Mouse (Mus musculus) forebrain, embryonic 15.5 days (tissue): ENCODE measurements at regions not wholly inside any gene's neighbourhood (a gene's known extent, or its start where the extent isn't known, plus 50 kb on each side); places are given as distances from the start of the nearest gene placed in this dataset.

ENCODE experiments used
- ATAC-seq: fragments of 200-750 bp; cut with Nextera tagmentation; replicated peaks from 2 replicates; pipeline ENCODE4 v1.8.0; 2017; ENCODE audit warnings: mild to moderate bottlenecking, moderate TSS enrichment, moderate library complexity
- H3K27ac ChIP-seq: fragments of 300-500 bp; sonication (generic); replicated peaks from 2 replicates; pipeline ENCODE4 v1.5.1; 2015; ENCODE audit warnings: mild to moderate bottlenecking, inconsistent platforms
- H3K27me3 ChIP-seq: fragments of 300-500 bp; sonication (generic); 2 replicates; pipeline ENCODE4 v1.6.1; 2015; ENCODE audit warnings: inconsistent platforms
- H3K36me3 ChIP-seq: fragments of 300-500 bp; sonication (generic); 2 replicates; pipeline ENCODE4 v1.6.1; 2015; ENCODE audit warnings: mild to moderate bottlenecking, inconsistent platforms
- H3K4me1 ChIP-seq: fragments of 300-500 bp; sonication (generic); 2 replicates; pipeline ENCODE4 v1.6.1; 2015; ENCODE audit warnings: inconsistent platforms
- H3K4me2 ChIP-seq: fragments of 300-500 bp; sonication (generic); replicated peaks from 2 replicates; pipeline ENCODE4 v1.6.1; 2015; ENCODE audit warnings: mild to moderate bottlenecking, inconsistent platforms
- H3K4me3 ChIP-seq: fragments of 300-500 bp; sonication (generic); 2 replicates; pipeline ENCODE4 v1.5.1; 2015; ENCODE audit warnings: mild to moderate bottlenecking, inconsistent platforms
- H3K9ac ChIP-seq: fragments of 300-500 bp; sonication (generic); replicated peaks from 2 replicates; pipeline ENCODE4 v1.6.1; 2015; ENCODE audit warnings: mild to moderate bottlenecking, inconsistent platforms
- H3K9me3 ChIP-seq: fragments of 300-500 bp; sonication (generic); 2 replicates; pipeline ENCODE4 v1.6.1; 2016; ENCODE audit warnings: inconsistent platforms
- WGBS: fragments of 180-500 bp; shearing (Covaris S2); methylation state at CpG from one replicate; pipeline ENCODE4 v1.1.7; 2015; ENCODE audit warnings: mixed read lengths; 5-methylcytosine and 5-hydroxymethylcytosine counted together

DNA sequence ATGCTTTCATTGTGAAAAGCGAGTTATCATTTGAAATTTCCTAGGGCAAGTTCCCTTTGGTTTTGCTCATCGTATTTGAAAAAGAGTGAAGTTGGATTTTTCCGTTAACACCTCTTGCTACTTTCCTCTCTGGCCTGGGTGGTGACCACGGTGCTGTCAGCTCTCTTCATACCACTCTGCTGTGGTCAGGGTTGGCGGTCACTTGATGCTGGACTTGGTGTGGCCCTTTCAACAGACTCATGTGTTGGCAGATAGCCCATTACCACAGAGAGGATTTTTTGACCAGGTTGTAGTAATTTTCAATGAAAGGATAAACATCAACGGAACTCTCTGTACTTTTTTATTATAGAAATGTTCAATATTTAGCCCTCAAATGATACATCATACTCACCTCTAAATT is 354.3 kb upstream of the Pik3r1 start:
- no peak for ATAC-seq
- Histone ChIP-seq H3K27me3 (no peaks in the 10 kb centered on the region), H3K4me3 (no peak overlapping the region), H3K27ac (no peak overlapping the region), H3K4me2 (no peak overlapping the region), H3K4me1 (no peaks in the 10 kb centered on the region), H3K36me3 (no peaks in the 10 kb centered on the region), H3K9me3 (no peaks in the 10 kb centered on the region), H3K9ac (no peak overlapping the region)
- 95% methylated on average over 6 of the region's 6 CpGs for WGBS

- WGBS, result 86% methylated on average over 4 of the region's 4 CpGs
- Histone ChIP-seq H3K36me3 (no peaks in the 10 kb centered on the region), H3K4me2 (no peak overlapping the region), H3K9ac (no peak overlapping the region), H3K9me3 (no peaks in the 10 kb centered on the region), H3K27ac (no peak overlapping the region), H3K4me3 (no peak overlapping the region), H3K27me3 (no peaks in the 10 kb centered on the region), H3K4me1 (peaks cover 4% of the 10 kb centered on the region; the same call in 1 of the 2 replicates)
- no peak for ATAC-seq
Measured at GRCm38 (mm10) chr13:102127933-102128430, 360.0 kb upstream of the Pik3r1 start.

GRCm38 (mm10) chr13:102131459-102131858 is 363.4 kb upstream of the Pik3r1 start:
- no peak overlapping the region for H3K27ac ChIP-seq
- H3K4me2 ChIP-seq, result no peak overlapping the region
- no peak overlapping the region for H3K4me3 ChIP-seq
- no peak for ATAC-seq
- H3K36me3 ChIP-seq, result no peaks in the 10 kb centered on the region
- H3K27me3 ChIP-seq, result no peaks in the 10 kb centered on the region
- peaks cover 4% of the 10 kb centered on the region; the same call in 1 of the 2 replicates for H3K4me1 ChIP-seq
- no peaks in the 10 kb centered on the region for H3K9me3 ChIP-seq
- WGBS, result 84% methylated on average over 2 of the region's 2 CpGs
- H3K9ac ChIP-seq, result no peak overlapping the region

GRCm38 (mm10) chr13:102132154-102132553 is 364.1 kb upstream of the Pik3r1 start:
- 72% methylated on average over 5 of the region's 5 CpGs for WGBS

DNA sequence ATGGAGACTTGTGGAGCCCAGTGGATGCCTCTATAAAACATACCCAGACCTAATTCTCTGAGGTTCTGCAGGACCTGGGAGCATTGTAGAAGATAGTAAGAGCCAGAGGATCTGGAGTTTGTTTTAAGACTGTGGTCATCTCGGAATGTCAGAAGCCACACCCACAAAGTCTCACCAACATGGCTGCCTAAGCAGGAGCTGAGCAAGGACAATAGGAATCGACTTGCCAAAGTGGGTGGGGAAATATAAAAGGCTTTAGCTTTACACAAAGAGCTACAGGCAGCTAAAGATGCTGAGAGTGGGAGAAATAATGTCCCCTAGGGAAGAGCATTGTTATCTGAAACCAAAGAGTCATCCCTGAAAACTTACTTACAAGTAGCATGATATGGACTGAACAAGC is 364.7 kb upstream of the Pik3r1 start:
- Histone ChIP-seq H3K27ac (no peak overlapping the region), H3K4me1 (peaks cover 4% of the 10 kb centered on the region; the same call in 1 of the 2 replicates), H3K9me3 (no peaks in the 10 kb centered on the region), H3K27me3 (no peaks in the 10 kb centered on the region), H3K4me3 (no peak overlapping the region), H3K9ac (no peak overlapping the region), H3K36me3 (no peaks in the 10 kb centered on the region), H3K4me2 (no peak overlapping the region)
- 79% methylated on average over 2 of the region's 2 CpGs for WGBS
- no peak for ATAC-seq

More at GRCm38 (mm10) chr13:102132154-102132553, 364.1 kb upstream of the Pik3r1 start:
- peaks cover 4% of the 10 kb centered on the region; the same call in 1 of the 2 replicates for H3K4me1 ChIP-seq
- no peaks in the 10 kb centered on the region for H3K36me3 ChIP-seq
- H3K4me2 ChIP-seq, result no peak overlapping the region
- H3K9me3 ChIP-seq, result no peaks in the 10 kb centered on the region
- ATAC-seq, result no peak
- no peak overlapping the region for H3K4me3 ChIP-seq
- no peak overlapping the region for H3K27ac ChIP-seq
- H3K27me3 ChIP-seq, result no peaks in the 10 kb centered on the region
- no peak overlapping the region for H3K9ac ChIP-seq

DNA sequence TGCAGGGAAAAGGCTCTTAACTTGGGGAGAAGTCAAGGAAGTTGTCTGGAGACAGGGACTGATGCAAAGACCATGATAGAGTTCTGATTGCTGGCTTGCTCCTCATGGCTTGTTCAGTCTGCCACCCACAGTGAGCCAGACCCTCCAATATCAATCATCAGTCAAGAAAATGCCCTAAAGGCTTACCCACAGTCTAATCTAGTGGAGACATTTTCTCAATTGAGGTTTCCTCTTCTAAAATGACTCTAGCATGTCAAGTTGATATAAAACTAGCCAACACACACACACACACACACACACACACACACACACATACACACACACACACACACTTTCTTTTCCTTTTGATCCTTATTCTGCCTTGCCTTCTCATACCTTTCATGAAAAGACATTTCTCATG is 367.2 kb upstream of the Pik3r1 start:
- no peaks in the 10 kb centered on the region for H3K9me3 ChIP-seq
- H3K4me3 ChIP-seq, result no peak overlapping the region
- H3K27me3 ChIP-seq, result no peaks in the 10 kb centered on the region
- no peaks in the 10 kb centered on the region for H3K36me3 ChIP-seq
- H3K4me2 ChIP-seq, result no peak overlapping the region
- no peak for ATAC-seq
- no peak overlapping the region for H3K27ac ChIP-seq
- peaks cover 4% of the 10 kb centered on the region; the same call in 1 of the 2 replicates for H3K4me1 ChIP-seq
- H3K9ac ChIP-seq, result no peak overlapping the region

DNA sequence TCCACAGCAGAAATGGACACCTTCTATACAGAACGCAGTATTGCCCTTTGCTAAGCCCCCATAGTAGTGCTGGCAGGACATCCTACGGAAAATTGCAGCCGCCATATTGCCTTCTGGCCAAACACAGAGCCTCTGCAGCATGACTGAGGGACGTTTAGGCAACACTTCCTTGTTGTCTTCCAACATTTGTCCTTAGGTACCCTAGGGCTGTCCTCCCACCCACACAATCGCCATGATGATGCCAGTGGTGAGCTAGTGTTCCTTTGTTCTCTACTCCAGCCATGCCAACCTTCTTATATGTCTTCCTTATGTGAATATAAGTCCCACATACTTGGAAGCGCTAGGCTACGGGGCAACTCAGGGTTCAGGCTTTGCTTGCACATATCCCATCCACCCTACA is 375.0 kb upstream of the Pik3r1 start:
- no peak overlapping the region for H3K9ac ChIP-seq
- 97% methylated on average over 7 of the region's 7 CpGs for whole genome bisulfite sequencing
- no peak overlapping the region for H3K4me3 ChIP-seq
- no peaks in the 10 kb centered on the region for H3K4me1 ChIP-seq
- no peaks in the 10 kb centered on the region for H3K36me3 ChIP-seq
- no peak overlapping the region for H3K27ac ChIP-seq
- no peak for ATAC-seq
- no peaks in the 10 kb centered on the region for H3K27me3 ChIP-seq
- no peak overlapping the region for H3K4me2 ChIP-seq
- H3K9me3 ChIP-seq, result no peaks in the 10 kb centered on the region

DNA sequence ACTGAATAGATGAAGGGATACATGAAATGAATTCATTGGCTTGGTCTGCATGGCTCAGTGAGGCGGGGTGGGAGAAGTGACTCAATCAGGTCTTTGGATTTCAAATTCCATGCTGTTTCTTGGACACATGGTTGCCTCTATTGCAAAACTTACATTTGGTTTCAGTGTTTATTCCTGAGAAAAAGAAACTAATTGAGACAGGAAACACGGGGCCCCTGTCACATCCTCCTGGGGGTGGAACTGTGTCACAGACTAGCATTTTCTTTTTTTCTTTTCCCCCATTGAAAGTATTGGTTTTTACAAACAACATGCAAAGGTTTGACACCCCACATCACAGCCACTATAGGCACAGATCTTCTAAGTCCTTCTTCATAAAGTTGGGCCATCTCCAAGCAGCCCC is 375.8 kb upstream of the Pik3r1 start:
- no peak for ATAC-seq
- Histone ChIP-seq H3K27me3 (no peaks in the 10 kb centered on the region), H3K27ac (no peak overlapping the region), H3K9me3 (no peaks in the 10 kb centered on the region), H3K9ac (no peak overlapping the region), H3K4me2 (no peak overlapping the region), H3K4me3 (no peak overlapping the region), H3K36me3 (no peaks in the 10 kb centered on the region), H3K4me1 (no peaks in the 10 kb centered on the region)
- 82% methylated on average over 2 of the region's 2 CpGs for WGBS

DNA sequence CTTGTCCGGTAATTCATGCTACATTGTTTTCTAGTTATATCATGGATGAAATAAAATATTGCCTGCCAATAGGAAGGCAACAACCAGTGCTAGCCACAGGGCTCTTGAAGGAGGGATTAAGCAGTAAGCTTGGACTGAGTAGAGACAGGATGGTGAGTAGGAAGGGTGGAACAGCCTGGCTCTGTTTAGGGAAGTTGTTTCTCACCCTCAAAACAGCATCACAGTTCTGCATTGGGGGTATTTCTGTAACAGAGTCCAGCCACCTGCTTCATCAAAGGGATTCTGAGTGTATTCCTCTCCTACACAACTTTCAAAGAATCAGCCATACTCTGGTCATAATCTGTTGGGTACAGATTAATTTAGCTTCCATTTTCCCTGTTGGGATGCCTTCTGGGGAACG is 380.0 kb upstream of the Pik3r1 start:
- Histone ChIP-seq H3K36me3 (no peaks in the 10 kb centered on the region), H3K4me2 (no peak overlapping the region), H3K4me1 (no peaks in the 10 kb centered on the region), H3K27ac (no peak overlapping the region), H3K9me3 (no peaks in the 10 kb centered on the region), H3K4me3 (no peak overlapping the region), H3K9ac (no peak overlapping the region), H3K27me3 (no peaks in the 10 kb centered on the region)
- WGBS, result 90% methylated on average over 2 of the region's 2 CpGs
- no peak for ATAC-seq

DNA sequence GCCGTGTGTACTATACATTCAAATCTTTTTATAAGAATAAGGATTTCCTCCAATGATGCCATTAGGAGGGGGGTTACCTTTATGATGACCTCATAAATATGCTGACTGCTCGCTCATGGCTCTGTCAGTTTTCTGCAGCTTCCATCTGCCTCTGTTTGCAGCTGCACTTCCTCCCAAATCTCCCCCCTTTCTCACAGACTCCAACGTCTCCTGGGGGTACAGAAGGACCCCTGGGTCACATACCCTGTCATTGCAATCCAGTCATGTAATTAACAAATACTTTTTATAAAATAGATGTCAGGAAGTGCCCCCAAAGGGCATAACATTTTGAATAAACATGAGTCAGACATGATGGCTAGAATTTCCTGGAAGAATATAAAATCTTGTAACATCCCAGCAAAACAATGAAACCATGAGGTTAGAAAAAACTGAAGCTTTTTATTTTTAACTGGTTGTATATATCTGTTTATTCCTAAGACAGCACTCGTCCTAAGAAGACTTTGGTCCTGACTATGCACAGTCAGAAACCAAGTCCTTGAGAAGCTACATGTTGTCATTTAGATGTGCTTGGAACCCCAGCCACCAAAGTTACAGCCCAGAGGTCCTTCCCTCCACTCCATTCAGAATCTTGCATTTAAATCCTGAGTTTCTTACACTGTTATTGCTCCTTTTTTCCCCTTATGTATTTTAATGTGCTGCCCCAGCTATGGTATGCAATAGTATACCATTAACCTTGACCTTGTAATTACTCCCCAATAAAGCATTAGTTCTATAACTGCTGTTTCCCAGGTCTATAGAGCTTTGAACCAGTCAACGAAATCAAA is 386.0 kb upstream of the Pik3r1 start:
- H3K4me2 ChIP-seq, result no peak overlapping the region
- no peaks in the 10 kb centered on the region for H3K27me3 ChIP-seq
- 52% methylated on average over 5 of the region's 5 CpGs for WGBS
- ATAC-seq, result no peak
- H3K9ac ChIP-seq, result no peak overlapping the region
- no peak overlapping the region for H3K27ac ChIP-seq
- no peaks in the 10 kb centered on the region for H3K9me3 ChIP-seq
- no peaks in the 10 kb centered on the region for H3K4me1 ChIP-seq
- H3K4me3 ChIP-seq, result no peak overlapping the region
- no peaks in the 10 kb centered on the region for H3K36me3 ChIP-seq

GRCm38 (mm10) chr13:102154609-102154899 is 386.5 kb upstream of the Pik3r1 start:
- no peak overlapping the region for H3K4me3 ChIP-seq
- no peak overlapping the region for H3K4me2 ChIP-seq
- H3K9me3 ChIP-seq, result no peaks in the 10 kb centered on the region
- no peaks in the 10 kb centered on the region for H3K36me3 ChIP-seq
- H3K9ac ChIP-seq, result no peak overlapping the region
- no peak overlapping the region for H3K27ac ChIP-seq
- WGBS, result 62% methylated on average over 2 of the region's 2 CpGs
- no peaks in the 10 kb centered on the region for H3K27me3 ChIP-seq
- no peaks in the 10 kb centered on the region for H3K4me1 ChIP-seq
- ATAC-seq, result no peak

- Histone ChIP-seq H3K9me3 (no peaks in the 10 kb centered on the region), H3K27ac (no peak overlapping the region), H3K9ac (no peak overlapping the region), H3K27me3 (no peaks in the 10 kb centered on the region), H3K4me3 (no peak overlapping the region), H3K4me1 (no peaks in the 10 kb centered on the region), H3K36me3 (no peaks in the 10 kb centered on the region), H3K4me2 (no peak overlapping the region)
- WGBS, result 47% methylated on average over 6 of the region's 6 CpGs
- ATAC-seq, result no peak
Measured at GRCm38 (mm10) chr13:102157369-102158130, 389.5 kb upstream of the Pik3r1 start.
